Mouse (Mus musculus): Measurements from ENCODE around the gene Hal. TPM values are rescaled to one million over a fixed set of nuclear protein-coding genes. Genes with fewer than 3 reads are reported as not detected.

Hal gene
- polyA plus RNA-seq, 1 experiment from 2014 or later, result 0.97 TPM

DNA sequence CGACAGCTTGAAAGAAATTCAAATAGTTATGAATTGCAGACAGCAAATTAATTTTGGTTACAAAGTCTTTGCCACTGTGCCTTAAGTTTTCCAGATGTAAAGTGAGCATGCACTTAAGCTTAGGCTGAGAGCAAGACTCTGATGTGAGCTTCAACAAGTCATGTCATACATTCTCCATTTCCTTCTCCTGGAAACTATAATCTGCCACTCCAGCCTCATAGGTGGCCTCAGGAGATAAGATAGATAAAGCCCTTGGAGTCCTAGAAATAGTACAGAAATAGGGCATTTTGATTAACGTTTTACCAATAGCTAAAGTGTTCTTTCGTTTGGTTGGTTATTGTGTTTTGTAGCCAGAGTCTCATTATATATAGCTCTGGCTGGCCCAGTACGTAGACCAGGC, 21.3 kb upstream of the Hal start:
- no peaks in the 10 kb centered on the region for H3K27me3 ChIP-seq (replicated peaks; ENCODE audit: control insufficient read depth, insufficient read depth, low read length)
- 86% methylated on average over 4 of the region's 4 CpGs for WGBS
- no peaks in the 10 kb centered on the region for H3K4me1 ChIP-seq (ENCODE audit: control insufficient read depth, insufficient read depth, low read length)
- peak; percentile 42; the same call in 1 of the 2 replicates for ATAC-seq
- no peak overlapping the region for H3K4me3 ChIP-seq (ENCODE audit: low read length)
- H3K4me2 ChIP-seq (ENCODE audit: low read depth, low read length), result no peak overlapping the region
- H3K9me3 ChIP-seq (ENCODE audit: control insufficient read depth, low read length), result no peaks in the 10 kb centered on the region
- no peak overlapping the region for H3K9ac ChIP-seq (ENCODE audit: low read depth, low read length)
- H3K27ac ChIP-seq (ENCODE audit: low read length), result no peak overlapping the region
- peaks cover 29% of the 10 kb centered on the region for H3K36me3 ChIP-seq (ENCODE audit: control insufficient read depth, insufficient read depth, low read length)

DNA sequence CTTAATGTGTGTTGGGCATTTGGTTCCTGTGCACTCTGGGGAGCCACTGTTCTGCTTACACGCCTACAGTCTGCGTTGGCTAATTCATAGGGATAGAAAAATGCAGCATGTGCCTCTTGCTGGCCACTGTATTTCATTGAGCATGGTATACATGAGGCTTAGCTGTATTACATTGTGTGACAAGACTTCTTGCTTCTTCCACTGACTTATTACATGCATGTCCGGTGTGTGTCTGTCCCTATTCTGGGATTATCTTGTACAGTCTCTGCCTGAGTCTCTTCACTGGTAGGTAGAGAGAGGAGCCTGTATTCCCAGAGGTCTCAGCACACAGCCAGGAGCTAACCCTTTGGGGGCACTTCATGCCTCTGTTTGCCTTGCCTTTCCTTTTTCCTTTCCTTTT, 20.8 kb upstream of the Hal start:
- WGBS, result 96% methylated on average over 3 of the region's 3 CpGs
- H3K9me3 ChIP-seq (ENCODE audit: control insufficient read depth, low read length), result no peaks in the 10 kb centered on the region
- no peak overlapping the region for H3K27ac ChIP-seq (ENCODE audit: low read length)
- no peak overlapping the region for H3K4me3 ChIP-seq (ENCODE audit: low read length)
- no peak for ATAC-seq
- no peaks in the 10 kb centered on the region for H3K27me3 ChIP-seq (replicated peaks; ENCODE audit: control insufficient read depth, insufficient read depth, low read length)
- H3K9ac ChIP-seq (ENCODE audit: low read depth, low read length), result no peak overlapping the region
- H3K36me3 ChIP-seq (ENCODE audit: control insufficient read depth, insufficient read depth, low read length), result peaks cover 29% of the 10 kb centered on the region
- no peaks in the 10 kb centered on the region for H3K4me1 ChIP-seq (ENCODE audit: control insufficient read depth, insufficient read depth, low read length)
- no peak overlapping the region for H3K4me2 ChIP-seq (ENCODE audit: low read depth, low read length)

DNA sequence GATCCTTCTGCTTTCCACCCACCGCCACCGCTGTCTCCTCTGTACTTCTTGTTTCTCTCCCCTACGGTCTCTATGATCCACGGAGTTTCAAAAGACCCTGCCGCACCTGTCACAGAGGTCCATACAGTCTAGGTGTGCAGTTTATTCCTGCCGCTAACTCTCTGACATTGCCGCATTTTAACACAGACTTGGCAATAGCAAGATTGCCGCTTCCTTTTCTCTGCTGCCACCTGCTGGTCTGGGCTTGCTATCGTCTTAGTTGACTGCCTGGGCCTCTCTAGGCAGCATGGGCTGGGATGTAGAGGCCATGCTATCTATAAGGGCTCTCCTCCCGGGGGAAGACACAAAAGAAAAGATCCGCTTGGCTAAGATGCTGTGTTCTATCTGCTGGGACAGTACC, 17.2 kb upstream of the Hal start:
- Histone ChIP-seq H3K4me2 (ENCODE audit: low read depth, low read length) (no peak overlapping the region), H3K9ac (ENCODE audit: low read depth, low read length) (no peak overlapping the region), H3K9me3 (ENCODE audit: control insufficient read depth, low read length) (no peaks in the 10 kb centered on the region), H3K36me3 (ENCODE audit: control insufficient read depth, insufficient read depth, low read length) (peaks cover 19% of the 10 kb centered on the region), H3K4me1 (ENCODE audit: control insufficient read depth, insufficient read depth, low read length) (no peaks in the 10 kb centered on the region), H3K4me3 (ENCODE audit: low read length) (no peak overlapping the region), H3K27me3 (replicated peaks; ENCODE audit: control insufficient read depth, insufficient read depth, low read length) (no peaks in the 10 kb centered on the region), H3K27ac (ENCODE audit: low read length) (no peak overlapping the region)
- 47% methylated on average over 11 of the region's 11 CpGs for WGBS
- ATAC-seq, result peak; percentile 73; the same call in 1 of the 2 replicates

DNA sequence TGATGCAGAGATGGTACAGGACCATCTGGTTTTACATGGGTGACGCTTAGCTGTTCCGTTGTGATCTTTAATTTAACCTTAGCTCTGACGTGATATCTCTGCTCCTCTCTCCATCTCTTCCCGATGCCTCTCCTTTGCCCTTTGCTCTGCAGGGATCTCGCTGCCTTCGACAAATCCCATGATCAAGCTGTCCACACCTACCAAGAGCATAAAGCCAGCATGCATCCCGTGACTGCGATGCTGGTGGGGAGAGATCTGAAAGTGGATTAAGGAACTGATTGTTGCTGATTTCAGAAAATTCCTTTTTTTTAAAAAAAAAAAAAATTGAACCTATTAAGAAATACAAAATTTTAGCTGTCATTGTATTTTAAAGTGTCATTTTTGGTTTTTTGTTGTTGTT, 4.1 kb upstream of the Hal start:
- no peaks in the 10 kb centered on the region for H3K9me3 ChIP-seq (ENCODE audit: control insufficient read depth, low read length)
- no peak for ATAC-seq
- peaks cover 13% of the 10 kb centered on the region for H3K36me3 ChIP-seq (ENCODE audit: control insufficient read depth, insufficient read depth, low read length)
- 79% methylated on average over 8 of the region's 8 CpGs for WGBS
- no peaks in the 10 kb centered on the region for H3K27me3 ChIP-seq (replicated peaks; ENCODE audit: control insufficient read depth, insufficient read depth, low read length)
- no peaks in the 10 kb centered on the region for H3K4me1 ChIP-seq (ENCODE audit: control insufficient read depth, insufficient read depth, low read length)
- H3K4me3 ChIP-seq (ENCODE audit: low read length), result no peak overlapping the region
- no peak overlapping the region for H3K9ac ChIP-seq (ENCODE audit: low read depth, low read length)
- H3K4me2 ChIP-seq (ENCODE audit: low read depth, low read length), result no peak overlapping the region
- H3K27ac ChIP-seq (ENCODE audit: low read length), result no peak overlapping the region

DNA sequence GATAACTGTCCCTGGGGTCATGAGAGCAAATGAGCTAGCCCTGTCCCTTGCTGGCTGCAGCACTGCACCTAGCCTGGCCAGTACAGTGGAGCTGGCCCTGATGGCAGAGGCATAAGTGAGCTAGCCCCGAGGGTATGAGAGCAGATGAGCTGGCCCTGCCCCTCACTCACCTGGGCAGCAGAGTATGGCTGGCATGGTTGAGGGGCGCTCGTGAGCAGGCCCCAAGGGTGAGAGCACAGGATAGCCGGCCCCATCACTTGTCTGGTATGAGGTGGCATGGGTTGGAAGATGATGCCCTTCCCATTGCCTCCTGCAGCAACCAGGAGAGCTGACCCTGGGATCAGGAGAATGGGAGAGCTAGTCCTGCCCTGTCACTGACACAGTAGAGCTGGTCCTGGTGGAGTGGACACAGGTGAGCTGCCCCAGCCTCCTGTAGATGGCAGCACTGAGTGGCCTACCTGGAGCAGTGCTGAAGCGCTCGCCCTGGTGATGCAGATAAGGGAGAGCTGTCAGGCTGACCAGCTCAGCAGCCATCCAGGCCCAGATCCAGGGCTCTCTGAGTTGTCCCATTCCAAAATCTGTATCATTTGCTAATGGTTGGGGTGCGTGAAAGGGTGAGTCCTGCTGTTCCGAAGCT, 3.4 kb upstream of the Hal start:
- Histone ChIP-seq H3K9ac (ENCODE audit: low read depth, low read length) (no peak overlapping the region), H3K4me1 (ENCODE audit: control insufficient read depth, insufficient read depth, low read length) (no peaks in the 10 kb centered on the region), H3K4me2 (ENCODE audit: low read depth, low read length) (no peak overlapping the region), H3K9me3 (ENCODE audit: control insufficient read depth, low read length) (no peaks in the 10 kb centered on the region), H3K27ac (ENCODE audit: low read length) (no peak overlapping the region), H3K36me3 (ENCODE audit: control insufficient read depth, insufficient read depth, low read length) (peaks cover 13% of the 10 kb centered on the region), H3K27me3 (replicated peaks; ENCODE audit: control insufficient read depth, insufficient read depth, low read length) (no peaks in the 10 kb centered on the region), H3K4me3 (ENCODE audit: low read length) (no peak overlapping the region)
- 77% methylated on average over 8 of the region's 8 CpGs for WGBS
- peak; percentile 64 for ATAC-seq

DNA sequence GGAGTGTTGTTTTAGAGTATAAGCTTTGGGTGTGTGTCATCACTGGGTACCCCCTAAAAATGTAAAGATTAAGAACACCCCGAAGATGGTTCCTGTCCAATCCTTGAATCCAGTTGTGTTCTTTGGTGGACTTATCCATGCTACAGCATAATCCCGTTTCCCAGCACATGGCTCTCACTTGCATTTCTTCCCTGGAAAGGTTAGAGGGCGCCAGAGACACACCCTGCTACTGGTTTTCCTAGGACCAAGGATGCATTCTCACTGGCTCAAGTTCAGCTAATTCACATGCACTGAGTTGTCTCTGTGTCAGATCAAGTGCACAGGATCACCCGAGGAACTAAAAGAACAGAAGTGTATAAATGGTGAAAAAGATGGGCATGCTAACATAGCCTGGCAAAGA, 1.9 kb upstream of the Hal start:
- no peak overlapping the region for H3K4me3 ChIP-seq (ENCODE audit: low read length)
- H3K4me2 ChIP-seq (ENCODE audit: low read depth, low read length), result no peak overlapping the region
- no peak overlapping the region for H3K9ac ChIP-seq (ENCODE audit: low read depth, low read length)
- H3K9me3 ChIP-seq (ENCODE audit: control insufficient read depth, low read length), result no peaks in the 10 kb centered on the region
- H3K27me3 ChIP-seq (replicated peaks; ENCODE audit: control insufficient read depth, insufficient read depth, low read length), result no peaks in the 10 kb centered on the region
- 0 out of 2 replicates have a peak, but pooled peaks have one; percentile 29 for ATAC-seq
- H3K27ac ChIP-seq (ENCODE audit: low read length), result no peak overlapping the region
- H3K4me1 ChIP-seq (ENCODE audit: control insufficient read depth, insufficient read depth, low read length), result no peaks in the 10 kb centered on the region
- WGBS, result 25% methylated on average over 4 of the region's 4 CpGs
- peaks cover 10% of the 10 kb centered on the region for H3K36me3 ChIP-seq (ENCODE audit: control insufficient read depth, insufficient read depth, low read length)

DNA sequence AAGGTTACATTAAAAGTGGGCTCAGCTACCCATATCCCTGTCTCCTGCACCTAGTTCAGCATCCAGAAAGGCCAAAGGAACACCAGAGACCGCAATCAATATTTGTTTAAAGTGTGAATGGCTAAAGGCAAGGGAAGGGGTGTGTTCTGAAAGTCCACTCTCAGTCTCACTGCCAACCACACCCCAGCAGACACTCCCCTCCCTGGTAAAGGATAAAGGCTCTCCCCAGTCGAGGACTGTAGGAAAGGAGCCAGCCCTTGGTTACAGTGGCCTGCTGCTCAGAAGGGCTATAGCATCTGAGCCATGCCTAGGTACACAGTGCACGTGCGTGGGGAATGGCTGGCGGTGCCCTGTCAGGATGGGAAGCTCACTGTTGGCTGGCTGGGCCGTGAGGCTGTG, 259 bp downstream of the Hal start:
- WGBS, result 63% methylated on average over 6 of the region's 6 CpGs
- peak; percentile 59 for ATAC-seq
- no peaks in the 10 kb centered on the region for H3K9me3 ChIP-seq (ENCODE audit: control insufficient read depth, low read length)

DNA sequence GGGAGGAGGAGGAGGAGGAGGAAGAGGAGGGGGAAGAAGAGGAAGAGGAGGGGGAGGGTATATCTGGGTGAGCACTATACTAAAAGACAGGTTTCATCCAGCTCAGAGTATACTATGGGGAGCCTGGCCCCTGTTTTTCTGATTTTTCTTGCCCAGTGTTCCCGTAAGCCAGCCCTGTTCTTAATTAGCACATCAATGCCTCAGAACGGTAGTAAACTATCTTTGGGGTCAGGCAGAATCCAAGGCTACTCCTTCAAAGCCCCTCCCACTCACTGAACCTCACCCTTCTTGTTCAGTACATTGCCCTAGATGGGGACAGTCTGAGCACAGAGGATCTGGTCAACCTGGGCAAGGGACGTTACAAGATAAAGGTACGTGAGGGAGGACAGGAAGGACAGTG, 1.9 kb downstream of the Hal start:
- no peaks in the 10 kb centered on the region for H3K9me3 ChIP-seq (ENCODE audit: control insufficient read depth, low read length)
- H3K36me3 ChIP-seq (ENCODE audit: control insufficient read depth, insufficient read depth, low read length), result no peaks in the 10 kb centered on the region
- H3K27ac ChIP-seq (ENCODE audit: low read length), result no peak overlapping the region
- H3K4me2 ChIP-seq (ENCODE audit: low read depth, low read length), result no peak overlapping the region
- 55% methylated on average over 4 of the region's 4 CpGs for WGBS
- H3K4me3 ChIP-seq (ENCODE audit: low read length), result no peak overlapping the region
- H3K27me3 ChIP-seq (replicated peaks; ENCODE audit: control insufficient read depth, insufficient read depth, low read length), result no peaks in the 10 kb centered on the region
- H3K4me1 ChIP-seq (ENCODE audit: control insufficient read depth, insufficient read depth, low read length), result no peaks in the 10 kb centered on the region
- no peak for ATAC-seq
- no peak overlapping the region for H3K9ac ChIP-seq (ENCODE audit: low read depth, low read length)

More for the DNA sequence above, 259 bp downstream of the Hal start:
- Histone ChIP-seq H3K4me3 (ENCODE audit: low read length) (no peak overlapping the region), H3K4me2 (ENCODE audit: low read depth, low read length) (no peak overlapping the region), H3K27ac (ENCODE audit: low read length) (no peak overlapping the region), H3K4me1 (ENCODE audit: control insufficient read depth, insufficient read depth, low read length) (no peaks in the 10 kb centered on the region), H3K9ac (ENCODE audit: low read depth, low read length) (no peak overlapping the region), H3K36me3 (ENCODE audit: control insufficient read depth, insufficient read depth, low read length) (0 out of 2 replicates have a peak, but pooled peaks cover 4% of the 10 kb centered on the region), H3K27me3 (replicated peaks; ENCODE audit: control insufficient read depth, insufficient read depth, low read length) (no peaks in the 10 kb centered on the region)

DNA sequence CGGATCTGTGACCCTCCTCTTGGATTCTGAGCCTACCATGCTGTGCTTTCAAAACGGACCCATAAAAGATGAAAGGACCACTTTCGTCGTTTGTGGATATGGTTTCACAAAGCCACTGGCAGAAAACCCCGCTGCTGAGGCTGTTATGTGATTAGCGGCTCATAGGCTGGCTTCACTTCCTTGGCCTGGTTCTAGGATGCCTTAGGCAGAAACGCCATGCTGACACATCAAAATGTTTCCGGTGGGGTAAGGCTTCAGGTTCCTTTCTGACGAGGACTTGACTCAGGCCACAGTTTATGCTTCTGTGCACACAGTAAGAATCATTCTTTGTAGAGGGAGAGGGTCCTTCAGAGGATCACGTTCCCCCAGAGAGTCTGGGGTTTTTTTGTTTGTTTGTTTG, 12.3 kb downstream of the Hal start:
- no peaks in the 10 kb centered on the region for H3K4me1 ChIP-seq (ENCODE audit: control insufficient read depth, insufficient read depth, low read length)
- H3K27me3 ChIP-seq (replicated peaks; ENCODE audit: control insufficient read depth, insufficient read depth, low read length), result no peaks in the 10 kb centered on the region
- no peak overlapping the region for H3K4me3 ChIP-seq (ENCODE audit: low read length)
- ATAC-seq, result no peak
- H3K36me3 ChIP-seq (ENCODE audit: control insufficient read depth, insufficient read depth, low read length), result no peaks in the 10 kb centered on the region
- H3K27ac ChIP-seq (ENCODE audit: low read length), result no peak overlapping the region
- no peak overlapping the region for H3K4me2 ChIP-seq (ENCODE audit: low read depth, low read length)
- H3K9me3 ChIP-seq (ENCODE audit: control insufficient read depth, low read length), result no peaks in the 10 kb centered on the region
- 57% methylated on average over 10 of the region's 10 CpGs for WGBS
- no peak overlapping the region for H3K9ac ChIP-seq (ENCODE audit: low read depth, low read length)

DNA sequence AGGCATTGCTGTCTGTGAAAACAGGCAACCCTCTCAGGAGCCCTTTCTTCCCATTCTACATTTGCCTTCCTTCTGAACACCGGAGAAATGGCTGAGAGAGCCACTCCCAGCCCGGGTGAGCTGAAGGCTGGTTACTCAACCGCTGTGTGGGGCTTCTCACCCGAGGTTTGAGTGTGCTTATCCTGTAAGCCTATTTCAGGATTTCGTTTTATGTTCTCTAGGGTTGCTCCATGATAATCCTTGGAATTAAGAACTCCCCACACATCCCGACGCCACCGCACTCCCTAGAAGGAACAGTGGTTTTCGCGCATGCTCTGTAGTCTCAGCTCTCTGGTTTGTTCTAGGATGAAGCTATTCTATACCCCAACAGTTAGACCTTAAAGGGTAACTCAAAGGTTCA, 12.8 kb downstream of the Hal start:
- ATAC-seq, result no peak
- Histone ChIP-seq H3K9me3 (ENCODE audit: control insufficient read depth, low read length) (no peaks in the 10 kb centered on the region), H3K27ac (ENCODE audit: low read length) (no peak overlapping the region), H3K27me3 (replicated peaks; ENCODE audit: control insufficient read depth, insufficient read depth, low read length) (no peaks in the 10 kb centered on the region), H3K36me3 (ENCODE audit: control insufficient read depth, insufficient read depth, low read length) (no peaks in the 10 kb centered on the region), H3K4me1 (ENCODE audit: control insufficient read depth, insufficient read depth, low read length) (no peaks in the 10 kb centered on the region), H3K4me3 (ENCODE audit: low read length) (no peak overlapping the region), H3K4me2 (ENCODE audit: low read depth, low read length) (no peak overlapping the region), H3K9ac (ENCODE audit: low read depth, low read length) (no peak overlapping the region)
- WGBS, result 83% methylated on average over 10 of the region's 10 CpGs
